Mouse (Mus musculus): Measurements from ENCODE around the gene Ryr3. TPM values are rescaled to one million over a fixed set of nuclear protein-coding genes. Genes with fewer than 3 reads are reported as not detected.

Gene Ryr3
- polyA plus RNA-seq, 1 experiment, result not detected

DNA sequence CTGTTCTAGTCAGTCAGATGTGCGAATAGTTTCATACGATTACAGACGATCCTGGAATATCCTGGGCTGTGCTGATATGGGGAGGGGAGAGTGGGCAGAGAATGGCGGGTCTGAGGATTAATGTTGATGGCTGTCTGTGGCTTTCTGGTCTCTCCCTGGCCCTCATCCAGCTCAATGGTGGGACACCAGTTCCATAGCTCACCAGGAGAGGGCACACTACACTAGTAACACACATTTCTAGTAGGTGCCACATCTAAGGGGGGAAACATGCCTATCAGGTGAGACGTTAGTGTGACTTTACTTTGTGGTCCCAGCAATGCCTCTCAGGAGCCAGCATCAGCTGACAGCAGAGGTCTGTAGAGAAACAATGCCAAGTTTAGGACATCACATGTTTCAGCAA is 451.9 kb downstream of the Ryr3 start:
- no peak for TF ChIP-seq GATA1 (IDR thresholded peaks at IDR 0.05; ENCODE audit: borderline replicate concordance, low read length)
- TF ChIP-seq FLI1 (IDR thresholded peaks at IDR 0.05; ENCODE audit: low read length), result no peak

DNA sequence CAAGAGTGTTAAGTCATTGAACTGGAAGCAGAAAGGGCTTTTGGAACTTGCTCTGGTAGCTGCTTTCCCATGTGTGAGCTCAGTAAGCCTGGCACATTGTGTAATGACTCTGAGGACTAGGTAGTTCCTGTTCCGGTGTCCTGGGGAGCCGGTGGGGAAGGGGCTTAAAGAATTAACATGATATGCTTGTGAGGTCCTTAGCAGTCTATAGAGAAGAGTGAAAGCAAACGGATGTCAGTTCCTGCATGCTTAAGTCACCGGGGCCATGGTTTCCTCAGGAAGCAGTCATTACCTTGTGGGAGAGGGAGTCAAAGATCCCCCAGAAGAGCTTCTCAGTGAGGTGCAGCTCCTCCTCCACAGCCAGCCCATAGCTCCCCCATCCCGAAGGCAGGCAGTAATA is 452.6 kb downstream of the Ryr3 start:
- H3K4me3 ChIP-seq (replicated peaks), result peak overlapping the region; percentile 46
- no peaks in the 10 kb centered on the region for H3K9me3 ChIP-seq
- peaks cover 13% of the 10 kb centered on the region for H3K4me1 ChIP-seq
- no peaks in the 10 kb centered on the region for H3K27me3 ChIP-seq (replicated peaks)
- H3K36me3 ChIP-seq (replicated peaks; ENCODE audit: low read length), result no peaks in the 10 kb centered on the region
- TF ChIP-seq FLI1 (IDR thresholded peaks at IDR 0.05; ENCODE audit: low read length) (no peak), GATA1 (IDR thresholded peaks at IDR 0.05; ENCODE audit: borderline replicate concordance, low read length) (no peak)

More for the DNA sequence above, 451.9 kb downstream of the Ryr3 start:
- H3K4me1 ChIP-seq, result peaks cover 13% of the 10 kb centered on the region
- no peaks in the 10 kb centered on the region for H3K36me3 ChIP-seq (replicated peaks; ENCODE audit: low read length)
- no peaks in the 10 kb centered on the region for H3K9me3 ChIP-seq
- no peaks in the 10 kb centered on the region for H3K27me3 ChIP-seq (replicated peaks)
- no peak overlapping the region for H3K4me3 ChIP-seq (replicated peaks)

DNA sequence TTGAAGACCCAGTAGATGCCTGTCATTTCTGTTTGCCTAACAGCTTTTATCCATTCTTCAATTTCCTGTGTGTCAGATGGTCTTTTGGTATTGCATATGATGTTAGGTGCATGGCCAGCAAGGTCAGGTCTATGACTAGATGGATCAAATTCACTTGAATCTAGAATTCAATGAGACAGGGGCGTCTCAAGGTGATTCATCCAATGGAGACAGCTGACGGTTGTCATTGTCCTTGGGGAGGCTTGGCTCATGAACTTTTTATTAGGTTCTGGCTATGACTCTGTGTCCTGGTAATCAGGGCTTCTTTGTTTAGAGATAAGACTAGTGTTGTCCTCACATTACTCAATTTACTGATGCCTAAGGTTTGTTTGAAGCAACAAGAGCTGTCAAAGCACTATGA is 454.9 kb downstream of the Ryr3 start:
- no peak overlapping the region for H3K4me3 ChIP-seq (replicated peaks)
- no peaks in the 10 kb centered on the region for H3K9me3 ChIP-seq
- H3K4me1 ChIP-seq, result peaks cover 13% of the 10 kb centered on the region
- TF ChIP-seq GATA1 (IDR thresholded peaks at IDR 0.05; ENCODE audit: borderline replicate concordance, low read length) (no peak), FLI1 (IDR thresholded peaks at IDR 0.05; ENCODE audit: low read length) (no peak)
- H3K36me3 ChIP-seq (replicated peaks; ENCODE audit: low read length), result no peaks in the 10 kb centered on the region
- H3K27me3 ChIP-seq (replicated peaks), result no peaks in the 10 kb centered on the region

DNA sequence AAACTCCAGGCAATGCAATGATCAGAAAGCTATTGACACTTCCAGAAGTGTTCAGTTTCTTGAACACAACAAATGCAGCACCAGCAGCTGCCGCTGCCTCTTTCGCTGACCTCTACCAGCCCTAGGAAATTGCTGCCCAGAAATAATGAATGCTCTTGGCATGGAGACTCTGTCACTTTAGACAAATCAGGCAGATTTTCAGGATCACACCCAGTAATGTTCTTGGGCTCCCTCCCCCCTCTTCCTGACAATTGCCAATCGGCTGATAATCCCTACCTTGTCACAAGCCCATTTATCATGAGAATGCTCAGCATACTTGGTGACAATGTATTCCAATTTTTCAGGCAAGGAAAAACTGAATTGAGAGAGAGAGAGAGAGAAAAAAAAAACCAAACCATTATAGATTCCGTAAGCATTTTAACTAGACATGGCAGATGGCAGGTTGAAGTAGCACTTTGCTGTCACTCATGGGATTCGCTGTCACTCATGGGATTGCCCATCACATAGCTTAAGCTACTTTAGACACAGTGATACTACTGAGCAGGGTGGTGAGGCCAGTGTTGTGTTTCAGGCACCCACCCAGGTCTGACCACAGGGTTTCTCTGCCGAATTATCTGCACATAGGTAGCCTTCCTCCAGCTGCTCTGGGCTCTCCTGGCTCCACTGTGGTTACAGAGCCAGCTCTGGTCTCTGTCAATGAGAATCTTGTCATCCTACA is 455.5 kb downstream of the Ryr3 start:
- H3K27me3 ChIP-seq (replicated peaks), result no peaks in the 10 kb centered on the region
- no peaks in the 10 kb centered on the region for H3K36me3 ChIP-seq (replicated peaks; ENCODE audit: low read length)
- peaks cover 13% of the 10 kb centered on the region for H3K4me1 ChIP-seq
- TF ChIP-seq FLI1 (IDR thresholded peaks at IDR 0.05; ENCODE audit: low read length) (no peak), GATA1 (IDR thresholded peaks at IDR 0.05; ENCODE audit: borderline replicate concordance, low read length) (no peak)
- H3K4me3 ChIP-seq (replicated peaks), result no peak overlapping the region
- H3K9me3 ChIP-seq, result no peaks in the 10 kb centered on the region

DNA sequence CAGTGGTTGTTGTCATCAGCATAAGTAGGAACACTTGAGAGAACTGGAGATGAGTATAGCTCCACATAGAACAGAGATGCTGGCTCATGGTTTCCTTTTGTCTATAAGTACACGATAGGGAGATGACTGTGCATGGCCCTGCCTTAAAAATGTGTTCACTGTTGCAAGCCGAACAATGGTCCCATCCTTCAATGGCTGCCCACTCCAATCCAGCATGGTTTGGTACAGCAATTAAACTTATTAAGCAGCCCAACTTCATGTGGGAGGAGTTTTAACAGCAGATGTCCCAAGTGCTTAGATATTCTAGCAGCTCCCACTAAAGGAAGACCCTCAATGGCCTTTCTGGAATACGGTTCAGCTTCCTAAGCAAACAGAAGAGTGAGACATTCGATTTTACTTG is 456.2 kb downstream of the Ryr3 start:
- H3K4me3 ChIP-seq (replicated peaks), result no peak overlapping the region
- peaks cover 13% of the 10 kb centered on the region for H3K4me1 ChIP-seq
- no peak for TF ChIP-seq FLI1 (IDR thresholded peaks at IDR 0.05; ENCODE audit: low read length)
- no peak for TF ChIP-seq GATA1 (IDR thresholded peaks at IDR 0.05; ENCODE audit: borderline replicate concordance, low read length)
- no peaks in the 10 kb centered on the region for H3K36me3 ChIP-seq (replicated peaks; ENCODE audit: low read length)
- H3K9me3 ChIP-seq, result no peaks in the 10 kb centered on the region
- no peaks in the 10 kb centered on the region for H3K27me3 ChIP-seq (replicated peaks)

DNA sequence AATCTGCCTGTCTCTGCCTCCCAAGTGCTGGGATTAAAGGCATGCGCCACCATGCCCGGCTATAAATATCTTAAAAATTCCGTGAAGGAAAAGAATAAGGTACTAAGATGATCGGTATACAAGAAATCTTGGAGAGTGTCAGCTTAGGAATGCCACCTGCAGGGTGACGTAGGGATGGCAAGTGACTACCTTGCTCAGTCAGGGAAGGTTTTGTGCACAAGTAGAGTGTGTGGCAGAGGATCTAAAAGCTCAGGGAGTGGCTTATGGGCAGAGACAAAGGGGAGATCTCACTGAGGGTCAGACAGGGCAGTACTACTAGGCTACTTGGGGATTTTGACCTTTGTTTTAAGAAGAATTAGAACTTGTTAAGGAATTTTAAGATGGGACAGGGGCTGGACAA is 457.2 kb downstream of the Ryr3 start:
- TF ChIP-seq FLI1 (IDR thresholded peaks at IDR 0.05; ENCODE audit: low read length) (no peak), GATA1 (IDR thresholded peaks at IDR 0.05; ENCODE audit: borderline replicate concordance, low read length) (no peak)
- Histone ChIP-seq H3K4me1 (peaks cover 10% of the 10 kb centered on the region), H3K9me3 (no peaks in the 10 kb centered on the region), H3K36me3 (replicated peaks; ENCODE audit: low read length) (no peaks in the 10 kb centered on the region), H3K27me3 (replicated peaks) (no peaks in the 10 kb centered on the region), H3K4me3 (replicated peaks) (no peak overlapping the region)

DNA sequence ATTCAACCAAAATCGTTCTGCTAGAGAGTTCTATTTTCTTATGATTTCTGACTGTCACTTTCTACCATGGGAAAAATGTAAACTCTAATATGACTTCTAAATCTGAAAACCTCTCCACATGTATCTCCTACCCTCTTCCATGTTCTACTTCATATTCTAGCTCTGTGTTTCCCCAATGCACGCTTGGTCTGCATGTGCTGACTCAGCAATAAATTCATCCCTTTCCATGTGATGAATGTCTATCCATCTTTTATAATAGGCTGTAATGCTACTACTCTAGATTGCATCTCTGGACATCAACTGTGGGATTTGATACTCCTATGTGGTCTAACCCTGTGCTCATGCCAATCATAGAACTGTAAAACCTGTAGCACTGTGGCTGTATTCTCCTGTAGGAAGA is 458.2 kb downstream of the Ryr3 start:
- Histone ChIP-seq H3K36me3 (replicated peaks; ENCODE audit: low read length) (no peaks in the 10 kb centered on the region), H3K4me3 (replicated peaks) (no peak overlapping the region), H3K4me1 (peaks cover 4% of the 10 kb centered on the region), H3K27me3 (replicated peaks) (no peaks in the 10 kb centered on the region), H3K9me3 (no peaks in the 10 kb centered on the region)
- no peak for TF ChIP-seq GATA1 (IDR thresholded peaks at IDR 0.05; ENCODE audit: borderline replicate concordance, low read length)
- TF ChIP-seq FLI1 (IDR thresholded peaks at IDR 0.05; ENCODE audit: low read length), result no peak

DNA sequence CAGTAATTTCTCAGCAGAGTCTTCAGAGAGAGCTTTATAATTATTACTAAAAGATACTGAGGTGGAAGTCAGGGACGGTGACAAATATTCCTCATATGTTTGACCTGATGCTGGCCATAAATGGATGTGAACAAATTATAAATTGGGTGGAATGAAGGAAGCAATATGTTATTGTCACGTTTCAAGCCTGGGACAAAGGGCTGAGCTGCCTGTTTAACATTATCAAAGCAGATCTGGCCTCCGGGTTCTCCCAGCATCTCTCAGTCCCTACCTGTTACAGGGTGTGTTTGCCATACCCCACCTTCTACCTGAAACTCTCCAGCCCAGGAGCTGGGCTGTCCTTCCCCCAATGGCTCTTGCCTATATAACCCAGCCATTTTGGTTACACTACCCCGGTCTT is 463.6 kb downstream of the Ryr3 start:
- Histone ChIP-seq H3K9me3 (no peaks in the 10 kb centered on the region), H3K36me3 (replicated peaks; ENCODE audit: low read length) (no peaks in the 10 kb centered on the region), H3K4me3 (replicated peaks) (no peak overlapping the region), H3K27me3 (replicated peaks) (no peaks in the 10 kb centered on the region), H3K4me1 (no peaks in the 10 kb centered on the region)
- TF ChIP-seq FLI1 (IDR thresholded peaks at IDR 0.05; ENCODE audit: low read length) (no peak), GATA1 (IDR thresholded peaks at IDR 0.05; ENCODE audit: borderline replicate concordance, low read length) (no peak)

DNA sequence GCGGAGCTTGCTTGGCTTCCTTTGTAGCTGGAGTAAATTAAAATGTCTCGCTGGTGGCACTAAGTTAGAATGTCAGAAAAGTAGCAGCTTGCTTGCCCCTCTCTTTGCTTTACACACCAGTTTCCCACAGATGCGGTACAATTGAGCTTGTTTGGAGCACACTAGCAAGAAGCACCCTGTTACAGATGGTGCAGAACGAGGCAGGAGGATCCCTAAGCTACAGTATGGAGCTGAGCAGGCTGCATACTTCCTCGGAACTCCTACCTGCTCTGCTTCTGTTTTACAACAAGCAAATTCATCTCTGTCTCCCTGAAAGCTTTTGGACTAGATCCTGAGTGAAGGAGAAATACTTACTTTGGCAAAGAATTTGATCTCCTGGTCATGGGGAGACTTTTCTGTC is 465.5 kb downstream of the Ryr3 start:
- Histone ChIP-seq H3K9me3 (no peaks in the 10 kb centered on the region), H3K4me1 (no peaks in the 10 kb centered on the region), H3K27me3 (replicated peaks) (no peaks in the 10 kb centered on the region), H3K36me3 (replicated peaks; ENCODE audit: low read length) (no peaks in the 10 kb centered on the region), H3K4me3 (replicated peaks) (no peak overlapping the region)
- TF ChIP-seq GATA1 (IDR thresholded peaks at IDR 0.05; ENCODE audit: borderline replicate concordance, low read length) (no peak), FLI1 (IDR thresholded peaks at IDR 0.05; ENCODE audit: low read length) (no peak)

DNA sequence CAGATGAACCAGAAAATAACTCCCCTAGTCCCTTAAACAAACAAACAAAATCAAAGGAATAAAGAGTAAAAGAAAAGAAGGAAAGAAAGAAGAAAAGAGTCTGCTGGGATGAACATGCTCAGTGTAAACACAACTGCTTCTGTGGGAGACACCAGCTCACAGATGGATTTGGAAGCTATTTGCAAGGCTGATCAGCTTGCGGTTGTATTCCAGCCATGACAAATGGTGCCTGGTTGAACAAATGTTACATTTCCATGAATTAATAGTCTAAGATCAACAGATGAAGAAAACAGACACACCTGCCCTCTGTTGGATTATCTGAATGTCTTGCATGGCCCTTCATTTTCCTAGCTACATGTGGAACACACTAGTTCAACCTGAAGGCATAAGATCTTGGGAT is 468.4 kb downstream of the Ryr3 start:
- Histone ChIP-seq H3K4me1 (no peaks in the 10 kb centered on the region), H3K4me3 (replicated peaks) (no peak overlapping the region), H3K27me3 (replicated peaks) (no peaks in the 10 kb centered on the region), H3K9me3 (no peaks in the 10 kb centered on the region), H3K36me3 (replicated peaks; ENCODE audit: low read length) (no peaks in the 10 kb centered on the region)
- TF ChIP-seq GATA1 (IDR thresholded peaks at IDR 0.05; ENCODE audit: borderline replicate concordance, low read length), result no peak
- no peak for TF ChIP-seq FLI1 (IDR thresholded peaks at IDR 0.05; ENCODE audit: low read length)

Measured in megakaryocyte, embryonic 14.5 days (primary cell).